Mouse (Mus musculus) lung, postnatal 10 days (tissue): ENCODE data around the gene Msrb3.

Experiments
- DNase-seq: peaks from one replicate; pipeline ENCODE4 v3.0.0; 2021

Gene Msrb3

GRCm38 (mm10) chr10:120744441-120745137 is 154.3 kb downstream of the Msrb3 start:
- DNase-seq, result no peak

- no peak for DNase-seq
Measured at GRCm38 (mm10) chr10:120736508-120737069, 162.3 kb downstream of the Msrb3 start.

GRCm38 (mm10) chr10:120735722-120736507 is 163.0 kb downstream of the Msrb3 start:
- DNase-seq, result no peak

DNA sequence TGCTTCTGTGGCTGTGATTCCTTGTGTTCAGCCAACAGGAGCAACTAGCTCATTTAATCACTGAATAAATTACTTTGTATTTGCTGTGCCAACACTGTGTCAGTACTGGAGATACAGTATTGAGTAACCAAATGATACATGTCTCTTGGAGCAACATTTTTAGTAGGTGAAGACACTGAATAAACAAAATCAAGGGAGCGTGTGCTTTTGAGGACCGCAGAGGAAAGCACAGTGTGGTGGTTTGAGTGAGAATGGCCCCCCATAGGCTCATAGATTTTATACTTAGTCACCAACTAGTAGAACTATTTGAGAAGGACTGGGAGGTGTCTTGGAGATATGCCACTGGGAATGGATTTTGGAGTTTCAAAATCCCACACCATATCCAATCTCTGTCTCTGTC is 164.5 kb downstream of the Msrb3 start:
- no peak for DNase-seq
